ENCODE assay signal across 8 mouse cellular contexts in genomic region chr8:54660675-54661074, GRCm38 (mm10).
DNase-seq lines count a peak whose midpoint lies in the region; ATAC-seq lines count a peak whose summit lies in the region.

No protein-coding gene starts in this region.

- no peak overlapping the region for H3K4me3 ChIP-seq in forebrain, embryonic 12.5 days (replicated peaks)
- no peak overlapping the region for H3K4me3 ChIP-seq in hindbrain, embryonic 15.5 days
- H3K4me3 ChIP-seq in midbrain, embryonic 10.5 days: no peak overlapping the region

- peak; percentile 64; the same call in 1 of the 2 replicates for ATAC-seq in forebrain, embryonic 12.5 days (ENCODE audit: low FRiP score)
- ATAC-seq in hindbrain, embryonic 15.5 days (ENCODE audit: low FRiP score, low read depth): peak; percentile 73; the same call in 1 of the 2 replicates

- no peak overlapping the region for H3K4me2 ChIP-seq in forebrain, embryonic 12.5 days
- no peak overlapping the region for H3K4me2 ChIP-seq in hindbrain, embryonic 15.5 days

- peak; percentile 3 to 16 for DNase-seq in urinary bladder, adult 18-20 months (ENCODE audit: low spot score in 2 of 2)
- DNase-seq in urinary bladder, postnatal 10 days (ENCODE audit: low spot score): no peak
- DNase-seq in brain, embryonic 18.5 days (ENCODE audit: low read depth, low spot score): peak; percentile 36
- DNase-seq in left cerebral cortex, adult 18-20 months (ENCODE audit: low spot score in 2 of 2): peak; percentile 60 to 68
- DNase-seq in midbrain, embryonic 10.5 days (ENCODE audit: low spot score): peak; percentile 16
- DNase-seq in thymus, postnatal 36 days: peak; percentile 3 to 4

- no peaks in the 10 kb centered on the region for H3K36me3 ChIP-seq in forebrain, embryonic 12.5 days (replicated peaks)
- H3K36me3 ChIP-seq in hindbrain, embryonic 15.5 days: 0 out of 2 replicates have a peak, but pooled peaks cover 3% of the 10 kb centered on the region
- no peaks in the 10 kb centered on the region for H3K36me3 ChIP-seq in midbrain, embryonic 10.5 days

- no peaks in the 10 kb centered on the region for H3K9me3 ChIP-seq in forebrain, embryonic 12.5 days
- no peaks in the 10 kb centered on the region for H3K9me3 ChIP-seq in hindbrain, embryonic 15.5 days
- H3K9me3 ChIP-seq in midbrain, embryonic 10.5 days (replicated peaks): no peaks in the 10 kb centered on the region

- H3K27ac ChIP-seq in forebrain, embryonic 12.5 days: no peak overlapping the region
- H3K27ac ChIP-seq in hindbrain, embryonic 15.5 days (replicated peaks): no peak overlapping the region
- H3K27ac ChIP-seq in midbrain, embryonic 10.5 days (replicated peaks): no peak overlapping the region

- no peaks in the 10 kb centered on the region for H3K27me3 ChIP-seq in forebrain, embryonic 12.5 days
- H3K27me3 ChIP-seq in hindbrain, embryonic 15.5 days: no peaks in the 10 kb centered on the region
- no peaks in the 10 kb centered on the region for H3K27me3 ChIP-seq in midbrain, embryonic 10.5 days (ENCODE audit: low read depth, poor library complexity, severe bottlenecking)

- no peak overlapping the region for H3K9ac ChIP-seq in forebrain, embryonic 12.5 days
- H3K9ac ChIP-seq in hindbrain, embryonic 15.5 days: no peak overlapping the region

- 40% methylated on average over 5 of the region's 5 CpGs for WGBS in forebrain, embryonic 12.5 days
- 35% methylated on average over 5 of the region's 5 CpGs for WGBS in hindbrain, embryonic 15.5 days
- 40% methylated on average over 5 of the region's 5 CpGs for WGBS in midbrain, embryonic 10.5 days

- no peaks in the 10 kb centered on the region for H3K4me1 ChIP-seq in forebrain, embryonic 12.5 days
- no peaks in the 10 kb centered on the region for H3K4me1 ChIP-seq in hindbrain, embryonic 15.5 days (replicated peaks)
- no peaks in the 10 kb centered on the region for H3K4me1 ChIP-seq in midbrain, embryonic 10.5 days
